Mouse (Mus musculus) ES-Bruce4 (cell line): ENCODE measurements at regions not wholly inside any gene's neighbourhood (a gene's known extent, or its start where the extent isn't known, plus 50 kb on each side); places are given as distances from the start of the nearest gene placed in this dataset.

Experiments used
- H3K27ac ChIP-seq: 2 replicates; pipeline ENCODE4 v1.5.1; 2012; ENCODE audit warnings: low read length, inconsistent platforms; ENCODE audit not compliant: insufficient read depth
- H3K27me3 ChIP-seq: 2 replicates; pipeline ENCODE4 v1.6.1; 2012; ENCODE audit warnings: mild to moderate bottlenecking, low read length, inconsistent platforms; ENCODE audit not compliant: control insufficient read depth, poor library complexity, insufficient read depth, severe bottlenecking
- H3K36me3 ChIP-seq: 2 replicates; pipeline ENCODE4 v1.6.1; 2012; ENCODE audit warnings: inconsistent platforms, mild to moderate bottlenecking, low read length, moderate library complexity; ENCODE audit not compliant: control insufficient read depth, poor library complexity, insufficient read depth, severe bottlenecking
- H3K4me1 ChIP-seq: one replicate; pipeline ENCODE4 v1.8.1; 2011; ENCODE audit warnings: low read length; ENCODE audit not compliant: control insufficient read depth, insufficient read depth
- H3K4me3 ChIP-seq: 2 replicates; pipeline ENCODE4 v1.5.1; 2011; ENCODE audit warnings: low read depth, mild to moderate bottlenecking, low read length
- H3K9ac ChIP-seq: 2 replicates; pipeline ENCODE4 v1.6.1; 2012; ENCODE audit warnings: low read depth, mild to moderate bottlenecking, inconsistent platforms; ENCODE audit not compliant: poor library complexity, severe bottlenecking
- H3K9me3 ChIP-seq: replicated peaks from 2 replicates; pipeline ENCODE4 v1.6.1; 2012; ENCODE audit warnings: mild to moderate bottlenecking, low read length, inconsistent platforms; ENCODE audit not compliant: control insufficient read depth, poor library complexity, insufficient read depth, severe bottlenecking
- CTCF ChIP-seq: IDR thresholded peaks from one replicate; pipeline ENCODE4 v1.8.1; 2011; ENCODE audit warnings: low read depth, low read length
- EP300 ChIP-seq: IDR thresholded peaks from 2 replicates; pipeline ENCODE4 v1.6.1; 2011; ENCODE audit warnings: low read depth, low read length; ENCODE audit not compliant: insufficient read depth
- POLR2A ChIP-seq: IDR thresholded peaks from one replicate; pipeline ENCODE4 v1.8.1; 2011; ENCODE audit warnings: low read length; ENCODE audit not compliant: insufficient read depth

DNA sequence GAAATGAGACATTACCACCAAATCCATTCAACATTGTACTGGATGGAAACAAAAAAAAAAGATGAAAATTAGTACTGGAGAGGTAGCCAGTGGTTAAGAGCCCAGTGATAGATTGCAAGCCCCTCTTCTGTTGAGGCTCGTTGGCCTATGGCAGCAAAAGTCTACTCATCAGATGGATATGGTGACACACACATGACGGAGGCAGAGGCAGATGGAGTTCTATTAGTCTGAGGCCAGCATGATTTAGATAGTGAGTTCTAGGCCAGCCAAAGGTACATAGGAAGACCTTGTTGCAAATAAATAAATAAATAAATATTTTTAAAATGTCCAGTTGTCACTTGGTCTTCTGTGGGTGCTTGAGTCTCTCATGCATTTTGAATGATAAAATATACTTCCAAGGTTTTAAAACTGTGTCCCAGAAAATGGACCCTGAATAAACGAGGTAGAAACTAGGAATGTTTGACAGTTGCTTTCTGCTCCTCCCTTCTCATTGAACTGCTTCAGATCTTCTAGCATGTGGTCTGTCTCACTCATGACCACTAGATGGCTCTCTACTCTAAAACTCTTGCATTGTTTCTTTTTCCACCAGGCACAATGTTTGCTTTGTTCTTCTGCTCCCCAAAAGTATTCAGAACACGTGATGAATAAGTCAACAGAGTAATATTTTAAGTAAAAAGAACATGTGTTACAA is 286.4 kb upstream of the Myo3a start:
- TF ChIP-seq EP300 (no peak), POLR2A (no peak)
- no peak overlapping the region for H3K9ac ChIP-seq

DNA sequence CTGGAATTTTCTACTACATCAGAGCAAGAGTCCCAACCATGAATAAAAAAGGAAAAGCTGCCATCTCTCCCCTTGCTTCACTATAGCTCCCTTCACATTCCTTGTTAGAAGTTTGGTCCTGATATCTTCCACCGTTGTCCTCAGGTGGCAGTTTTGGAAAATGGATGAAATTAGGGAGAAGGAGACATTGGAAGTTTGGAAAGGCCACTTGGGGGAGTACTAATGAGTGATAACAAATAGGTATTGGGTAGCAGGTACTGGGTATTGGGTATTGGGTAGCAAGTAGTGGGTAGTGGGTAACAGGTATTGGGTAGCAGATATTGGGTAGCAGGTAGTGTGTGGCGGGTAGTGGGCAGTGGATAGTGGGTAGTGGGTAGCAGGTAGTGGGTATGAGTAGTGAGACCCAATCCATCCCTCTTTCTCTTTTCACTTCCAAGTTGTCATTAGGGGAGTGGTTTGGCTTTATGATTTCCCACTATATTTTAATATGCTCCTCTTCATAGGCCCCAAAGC is 285.8 kb upstream of the Myo3a start:
- Histone ChIP-seq H3K4me3 (no peak overlapping the region), H3K27ac (no peak overlapping the region)

More for the DNA sequence above, 286.4 kb upstream of the Myo3a start:
- H3K9me3 ChIP-seq, result peaks cover 3% of the 10 kb centered on the region
- H3K36me3 ChIP-seq, result no peaks in the 10 kb centered on the region
- no peak overlapping the region for H3K27ac ChIP-seq
- no peaks in the 10 kb centered on the region; the same call in none of the 2 replicates for H3K27me3 ChIP-seq
- no peaks in the 10 kb centered on the region for H3K4me1 ChIP-seq
- H3K4me3 ChIP-seq, result no peak overlapping the region

DNA sequence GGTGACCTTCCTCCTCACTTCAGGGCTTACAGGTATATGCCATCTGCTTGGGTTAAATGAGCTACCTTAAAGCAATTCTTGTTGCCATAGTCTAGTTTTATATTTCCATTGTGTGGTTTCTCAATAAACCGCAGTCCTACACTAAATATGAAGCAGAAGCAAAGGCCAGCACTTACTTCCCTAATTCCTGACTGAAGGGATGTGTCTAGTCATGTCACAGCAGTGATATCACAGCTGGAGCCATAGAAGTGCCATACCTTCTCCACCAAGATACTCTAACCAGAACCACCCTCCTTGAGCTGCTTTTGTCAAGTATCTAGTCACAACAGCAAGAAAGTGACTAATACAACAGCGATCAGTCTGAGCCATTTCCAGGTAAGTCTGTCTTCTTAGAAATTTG is 283.6 kb upstream of the Myo3a start:
- Histone ChIP-seq H3K9ac (no peak overlapping the region), H3K27ac (no peak overlapping the region), H3K4me3 (no peak overlapping the region), H3K4me1 (no peaks in the 10 kb centered on the region), H3K9me3 (peaks cover 3% of the 10 kb centered on the region), H3K36me3 (no peaks in the 10 kb centered on the region), H3K27me3 (no peaks in the 10 kb centered on the region; the same call in none of the 2 replicates)
- TF ChIP-seq CTCF, result no peak
- TF ChIP-seq EP300, result no peak
- TF ChIP-seq POLR2A, result no peak

More for the DNA sequence above, 285.8 kb upstream of the Myo3a start:
- no peaks in the 10 kb centered on the region for H3K36me3 ChIP-seq
- H3K27me3 ChIP-seq, result no peaks in the 10 kb centered on the region; the same call in none of the 2 replicates
- H3K9me3 ChIP-seq, result peaks cover 3% of the 10 kb centered on the region
- no peaks in the 10 kb centered on the region for H3K4me1 ChIP-seq
- no peak overlapping the region for H3K9ac ChIP-seq
- TF ChIP-seq EP300 (no peak), CTCF (no peak), POLR2A (no peak)

DNA sequence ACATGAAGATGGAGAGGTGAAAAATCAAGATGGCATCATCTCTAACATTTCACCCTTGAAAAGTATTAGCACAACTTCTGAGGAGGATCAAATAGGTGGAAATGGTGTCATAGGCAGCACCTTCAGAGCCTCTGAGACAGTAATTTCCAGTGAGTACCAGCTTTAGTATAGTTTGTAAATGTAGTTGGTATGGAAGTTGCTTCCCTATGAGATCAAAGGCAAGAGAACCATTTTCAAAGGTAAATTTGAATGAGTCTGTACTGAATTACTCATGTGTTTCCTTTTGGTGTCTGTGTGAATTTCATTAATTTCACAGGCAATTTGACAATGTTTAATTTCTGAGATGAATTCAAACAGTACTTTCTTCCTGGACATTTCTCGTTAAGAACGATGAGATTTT is 280.8 kb upstream of the Myo3a start:
- Histone ChIP-seq H3K27me3 (no peaks in the 10 kb centered on the region; the same call in none of the 2 replicates), H3K4me3 (no peak overlapping the region), H3K27ac (no peak overlapping the region), H3K9ac (no peak overlapping the region), H3K4me1 (no peaks in the 10 kb centered on the region), H3K36me3 (no peaks in the 10 kb centered on the region), H3K9me3 (peaks cover 3% of the 10 kb centered on the region)
- TF ChIP-seq POLR2A (no peak), CTCF (no peak), EP300 (no peak)

DNA sequence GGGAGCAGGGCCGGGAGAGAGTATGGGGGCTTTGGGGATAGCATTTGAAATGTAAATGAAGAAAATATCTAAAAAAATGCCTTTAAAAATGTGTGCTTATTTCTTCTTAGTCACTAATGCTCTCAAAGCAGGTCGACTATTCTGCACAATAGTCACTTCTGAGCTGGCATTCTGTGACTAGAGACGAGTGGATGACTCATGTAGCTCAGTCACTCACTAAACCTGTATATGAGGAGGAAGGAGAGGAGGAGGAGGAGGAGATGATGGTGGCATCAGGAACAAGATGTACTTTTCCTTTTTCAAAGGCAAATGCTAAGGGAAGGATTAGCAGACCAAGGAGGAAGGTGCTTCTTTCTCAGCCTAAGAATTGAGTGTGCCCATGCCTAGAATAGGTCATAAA is 276.0 kb upstream of the Myo3a start:
- H3K9me3 ChIP-seq, result no peaks in the 10 kb centered on the region
- no peaks in the 10 kb centered on the region for H3K4me1 ChIP-seq
- TF ChIP-seq EP300, result no peak
- H3K36me3 ChIP-seq, result no peaks in the 10 kb centered on the region
- H3K27ac ChIP-seq, result no peak overlapping the region
- H3K4me3 ChIP-seq, result no peak overlapping the region
- no peaks in the 10 kb centered on the region for H3K27me3 ChIP-seq
- H3K9ac ChIP-seq, result no peak overlapping the region

DNA sequence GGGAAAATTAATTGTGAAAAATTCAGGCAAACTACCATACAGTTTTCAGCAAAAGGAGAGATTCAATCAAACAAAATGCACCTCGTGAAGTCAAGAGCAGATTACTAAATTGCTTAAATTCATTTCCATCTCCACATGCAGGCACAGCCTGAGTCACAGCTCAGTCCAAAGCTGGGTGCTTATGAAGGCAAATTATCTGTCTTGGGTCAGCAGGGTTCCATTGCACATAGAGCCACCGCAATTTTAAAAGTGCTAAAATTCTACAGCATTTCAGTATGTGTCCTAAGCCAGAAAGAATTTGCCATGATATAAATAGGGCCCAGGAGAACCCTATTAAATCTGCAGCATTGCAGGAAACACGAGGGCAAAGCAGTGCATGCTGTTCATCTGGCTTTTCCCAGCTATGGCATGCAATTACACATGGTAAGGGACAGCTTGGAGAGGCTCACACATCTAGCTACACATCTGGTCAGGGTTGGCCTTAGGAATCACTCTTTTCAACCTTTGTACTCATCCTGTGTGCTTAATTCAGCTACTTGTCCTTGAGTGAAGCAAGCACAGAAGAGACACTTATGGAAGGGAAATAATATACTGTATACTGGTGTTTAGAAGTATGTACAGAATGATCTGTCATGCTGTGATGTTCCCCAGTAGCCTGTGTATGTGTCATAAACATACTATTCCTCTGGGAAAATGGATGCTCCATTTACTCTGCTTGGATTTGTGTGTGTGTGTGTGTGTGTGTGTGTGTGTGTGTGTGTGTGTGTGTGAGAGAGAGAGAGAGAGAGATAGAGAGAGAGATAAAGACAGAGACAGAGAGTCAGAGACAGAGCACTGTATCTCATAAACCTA is 271.0 kb upstream of the Myo3a start:
- Histone ChIP-seq H3K4me1 (no peaks in the 10 kb centered on the region), H3K4me3 (no peak overlapping the region), H3K27ac (no peak overlapping the region), H3K9ac (no peak overlapping the region), H3K9me3 (no peaks in the 10 kb centered on the region), H3K27me3 (no peaks in the 10 kb centered on the region), H3K36me3 (no peaks in the 10 kb centered on the region)
- TF ChIP-seq POLR2A (no peak), CTCF (no peak), EP300 (no peak)
